Mouse (Mus musculus) heart, postnatal 25 days (tissue): ENCODE results near the gene Scn3b. TPM values are rescaled to one million over a fixed set of nuclear protein-coding genes. Genes with fewer than 3 reads are reported as not detected.

Source experiments
- DNase-seq: peaks from one replicate; pipeline ENCODE4 v3.0.0; 2022; ENCODE audit warnings: low spot score
- intact Hi-C: fragments of 180-260 bp; cut with DNase I; formaldehyde crosslinking; loops from one replicate; pipeline ENCODE4 v1.15.1; 2025
- total RNA-seq, 2 experiments: library from RNA; stranded (reverse); gene quantifications; 2 replicates each; pipeline ENCODE4 v1.2.3; 2021

Gene Scn3b
- total RNA-seq, 2 experiments from 2014 or later: 0.67 to 0.83 TPM

DNA sequence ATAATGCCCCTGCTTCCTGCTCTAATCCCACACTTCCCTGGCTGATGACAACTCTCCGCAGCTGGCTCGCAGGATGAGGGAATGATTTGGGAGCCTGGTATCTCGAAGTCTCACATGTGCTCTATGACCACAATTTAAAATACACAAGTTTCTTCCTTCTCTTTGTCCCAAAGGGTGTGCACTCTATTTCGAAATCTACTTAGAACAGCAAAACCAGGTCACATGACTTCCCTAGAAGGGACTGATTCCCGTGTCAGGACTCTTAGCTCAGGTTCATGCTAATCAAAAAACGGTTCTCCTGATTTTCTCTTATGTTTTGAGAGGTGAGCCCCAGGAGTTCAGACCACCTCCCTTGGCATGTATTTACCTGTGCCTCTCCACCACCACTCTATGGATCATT, 5.1 kb upstream of the Scn3b start:
- DNase-seq: no peak
- intact Hi-C loops: loop anchor here (5.0 kb wide), 1 partner anchor 58 kb away; no protein-coding TSS in a partner anchor

DNA sequence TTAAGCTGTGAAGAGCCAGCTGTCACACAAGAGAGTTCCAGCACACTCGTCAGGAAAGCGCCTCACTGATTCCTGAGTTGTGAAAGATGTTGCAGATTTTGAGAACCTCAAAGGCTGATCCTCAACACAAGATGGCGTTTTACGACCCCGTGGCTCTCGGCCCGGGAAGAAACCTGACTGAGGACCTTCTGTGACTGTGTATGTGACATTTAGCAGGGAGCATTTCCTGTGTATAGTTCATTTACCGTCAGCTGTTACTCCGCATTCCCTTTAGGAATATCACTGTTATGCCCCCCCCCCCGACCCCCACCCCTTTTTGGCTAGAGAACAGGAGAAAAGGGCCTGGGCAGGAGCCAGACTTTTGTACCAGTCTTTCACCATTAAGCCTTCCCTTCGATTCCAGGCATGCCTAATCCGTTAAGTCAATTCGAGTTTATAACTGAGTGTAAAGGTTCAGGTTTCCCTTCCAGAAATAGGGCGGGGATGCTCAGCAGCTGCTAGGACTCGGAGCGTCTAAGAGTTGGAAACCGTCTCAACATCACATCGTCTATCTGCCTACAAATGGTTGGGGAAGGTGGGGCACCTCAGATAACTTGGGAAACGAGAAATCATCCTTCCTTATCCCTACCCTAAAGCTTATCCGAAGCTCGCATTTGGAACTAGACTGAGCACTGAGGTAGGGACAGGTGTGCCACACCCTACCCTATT, 823 bp upstream of the Scn3b start:
- no peak for DNase-seq
- intact Hi-C loops: no loop called here

DNA sequence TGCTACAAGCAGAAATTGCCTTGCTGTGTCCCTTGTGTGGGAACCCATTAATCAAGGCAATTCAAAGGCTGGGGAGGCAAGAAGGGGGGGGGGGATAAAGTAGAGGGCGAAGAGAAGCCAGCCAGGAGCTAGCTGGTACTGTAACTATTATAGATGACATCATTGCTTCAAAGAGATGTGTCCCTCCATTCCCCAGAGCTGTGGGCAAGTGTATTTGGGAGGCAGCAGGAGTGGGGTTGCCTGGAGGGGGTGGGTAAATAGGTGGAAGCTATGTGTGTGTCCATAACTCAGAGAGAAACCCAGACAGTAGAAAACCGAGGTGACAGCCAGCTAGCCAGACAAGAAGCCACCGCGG, 292 bp upstream of the Scn3b start:
- intact Hi-C loops: no loop called here

DNA sequence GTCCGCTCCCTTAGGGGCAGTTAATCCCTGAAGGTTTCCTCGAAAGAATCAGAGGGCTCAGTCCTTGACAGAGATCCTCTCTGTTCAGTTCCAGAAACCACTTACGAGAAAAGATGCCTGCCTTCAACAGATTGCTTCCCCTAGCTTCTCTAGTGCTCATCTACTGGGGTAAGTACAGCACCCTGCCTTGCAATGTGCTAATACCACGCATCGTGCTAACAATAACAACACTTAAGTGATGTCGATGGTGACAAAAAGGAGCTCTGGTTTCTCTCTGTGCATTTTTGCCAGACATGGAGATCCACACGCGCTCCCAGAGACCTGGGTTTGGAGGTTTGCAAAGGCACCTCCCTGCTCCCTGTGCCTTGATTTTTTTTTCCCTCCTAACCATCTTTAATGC, 863 bp downstream of the Scn3b start:
- DNase-seq: no peak
- intact Hi-C loops: no loop called here

More for the DNA sequence above, 292 bp upstream of the Scn3b start:
- DNase-seq: no peak

DNA sequence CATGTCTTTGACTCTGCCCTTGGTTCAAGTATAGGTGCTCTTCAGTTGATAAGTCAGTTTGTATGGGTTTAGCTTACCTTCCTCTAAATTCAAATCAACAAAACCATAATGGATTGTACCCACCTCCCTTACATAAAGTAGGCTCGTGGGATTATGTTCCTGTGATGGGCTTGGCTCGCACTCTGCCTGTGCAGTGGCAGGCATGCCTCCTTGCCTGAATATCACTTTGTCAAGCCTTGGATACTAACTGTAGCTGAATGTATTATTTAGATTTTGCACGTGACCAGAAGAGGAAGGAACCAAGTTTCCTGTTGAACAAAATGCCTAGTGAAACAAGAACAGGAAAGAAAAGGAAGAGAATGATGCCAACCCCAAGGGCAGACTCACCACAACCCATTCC, 2.1 kb downstream of the Scn3b start:
- no peak for DNase-seq
- intact Hi-C loops: no loop called here

DNA sequence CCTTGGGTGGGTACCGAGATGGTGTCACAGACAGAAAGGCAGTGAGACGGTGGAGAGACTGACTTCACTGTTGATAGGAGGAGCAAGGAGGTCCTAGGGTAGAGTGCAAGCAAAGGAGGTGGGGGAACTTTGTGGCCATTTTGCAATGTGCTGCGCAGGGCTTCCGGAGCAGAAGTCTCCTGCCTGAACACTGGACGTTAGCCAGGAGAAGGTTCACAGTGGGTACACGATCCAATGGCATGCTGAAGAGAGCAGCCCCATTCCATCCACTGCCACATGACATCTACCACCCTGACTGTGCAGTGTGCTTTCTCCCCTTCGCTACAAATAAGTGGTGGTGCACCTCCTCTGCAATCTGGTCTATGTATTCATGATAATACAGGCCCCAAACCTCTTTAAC, 3.8 kb downstream of the Scn3b start:
- intact Hi-C loops: no loop called here
- no peak for DNase-seq

DNA sequence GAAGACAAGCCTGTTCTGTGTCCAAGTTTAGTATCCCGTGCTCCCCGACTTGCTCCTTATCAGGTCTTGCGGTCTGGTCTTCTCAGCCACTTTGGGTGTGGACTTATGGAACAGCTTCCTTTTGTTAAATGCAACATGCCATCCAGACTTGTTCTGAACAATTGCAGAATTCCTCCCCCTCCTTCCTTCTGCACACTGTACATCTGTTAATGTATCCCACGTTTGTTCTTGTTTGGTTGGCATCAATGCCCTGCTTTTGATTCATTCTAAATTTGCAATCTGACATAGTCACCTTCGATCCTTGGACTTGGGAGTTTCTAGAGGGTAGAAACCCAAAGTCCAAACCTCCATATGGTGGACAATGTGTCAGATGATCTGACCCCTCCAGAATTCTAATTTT, 6.9 kb downstream of the Scn3b start:
- intact Hi-C loops: loop anchor here (5.0 kb wide), 1 partner anchor 36 kb away; no protein-coding TSS in a partner anchor
- DNase-seq: no peak

DNA sequence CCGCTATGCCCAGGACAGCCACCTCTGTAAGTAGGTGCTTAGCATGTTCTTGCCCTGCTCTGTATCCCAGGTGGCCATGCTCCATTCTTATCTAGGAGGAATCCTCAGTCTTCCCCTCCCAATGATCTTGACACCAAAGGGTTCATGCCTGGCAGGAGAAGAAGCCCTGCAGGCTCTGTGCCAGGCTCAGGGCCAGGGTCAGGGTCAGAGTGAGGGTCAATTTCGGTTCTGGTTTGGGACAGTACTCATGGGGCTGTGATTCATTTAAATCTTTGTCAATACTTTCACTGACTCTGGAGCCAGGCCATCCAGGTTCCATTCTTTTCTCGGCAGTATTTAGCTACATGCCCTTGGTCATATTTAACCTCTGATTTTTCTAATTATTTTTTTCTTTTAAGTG, 8.7 kb downstream of the Scn3b start:
- intact Hi-C loops: loop anchor here (5.0 kb wide), 1 partner anchor 35 kb away; no protein-coding TSS in a partner anchor
- no peak for DNase-seq

DNA sequence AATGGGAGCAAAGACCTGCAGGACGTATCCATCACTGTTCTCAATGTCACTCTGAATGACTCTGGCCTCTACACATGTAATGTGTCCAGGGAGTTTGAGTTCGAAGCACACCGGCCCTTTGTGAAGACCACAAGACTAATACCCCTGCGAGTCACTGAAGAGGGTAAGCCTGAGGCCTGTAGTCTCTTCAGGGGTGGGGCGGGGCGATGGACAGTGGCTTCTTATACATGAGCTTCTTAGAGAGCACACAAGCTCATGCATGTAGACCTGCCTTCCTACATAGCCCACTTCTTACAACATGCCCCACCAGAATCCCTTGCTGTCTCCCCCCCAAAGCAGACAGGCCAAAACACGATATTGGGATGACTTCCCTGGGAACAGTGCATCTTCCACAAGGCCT, 10.4 kb downstream of the Scn3b start:
- intact Hi-C loops: loop anchor here (5.0 kb wide), 1 partner anchor 33 kb away; no protein-coding TSS in a partner anchor
- DNase-seq: no peak

DNA sequence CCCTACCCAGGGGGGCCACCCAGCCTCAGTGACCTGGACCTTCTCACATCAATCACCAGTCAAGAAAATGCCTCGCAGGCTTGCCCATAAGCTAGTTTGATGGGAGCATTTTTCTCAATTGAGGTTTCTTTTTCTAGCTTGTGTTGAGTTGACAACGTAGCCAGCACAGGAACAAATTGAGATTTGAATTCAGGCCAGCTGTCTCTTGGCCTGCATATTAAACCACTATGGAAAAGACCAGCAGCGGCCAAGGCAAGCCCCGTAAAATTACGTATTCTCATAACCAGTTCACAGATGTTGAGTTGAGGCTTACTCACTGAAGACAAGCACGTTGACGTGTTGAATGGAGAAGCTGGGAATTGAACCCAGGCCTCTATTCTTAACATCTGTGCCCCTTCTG, 14.0 kb downstream of the Scn3b start:
- DNase-seq: no peak
- intact Hi-C loops: no loop called here

DNA sequence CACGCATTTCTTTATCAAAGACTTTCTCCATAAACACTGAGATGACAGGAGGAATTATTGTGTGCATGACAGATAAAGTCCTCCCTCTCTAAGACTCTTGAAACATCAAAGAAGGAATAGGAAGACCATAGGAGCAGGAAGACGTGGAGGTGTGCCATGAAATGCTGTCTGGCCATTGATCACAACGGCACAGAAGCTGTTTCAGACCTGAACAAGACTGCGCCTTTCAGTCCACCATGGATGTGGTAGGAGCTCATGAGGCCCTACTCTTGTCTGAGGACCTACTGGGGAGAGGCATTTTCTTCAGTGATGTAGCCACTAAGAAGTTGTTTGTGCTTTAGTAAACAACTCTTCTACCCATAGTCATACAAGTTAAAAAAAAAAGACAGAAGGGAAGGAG, 23.5 kb downstream of the Scn3b start:
- DNase-seq: no peak
- intact Hi-C loops: no loop called here

DNA sequence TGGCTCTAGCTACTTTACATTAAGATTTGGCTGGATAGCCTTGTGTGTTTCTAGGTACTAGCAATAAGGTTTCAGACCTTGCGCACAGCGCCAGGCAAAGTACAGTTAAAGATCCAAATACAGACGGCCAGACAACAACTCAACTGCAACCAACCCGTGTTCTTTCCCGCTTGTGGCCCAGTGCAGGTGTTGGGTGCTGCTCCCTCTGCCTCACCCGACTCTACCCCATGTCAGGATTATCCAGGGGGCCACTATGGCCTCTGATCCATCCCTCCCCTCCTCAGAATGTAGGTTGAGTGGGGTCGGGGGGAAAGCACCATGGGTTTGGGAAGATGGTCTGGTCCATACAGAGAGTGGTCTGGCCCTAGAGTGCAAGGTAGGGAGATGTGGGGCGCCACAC, 24.3 kb downstream of the Scn3b start:
- intact Hi-C loops: no loop called here

DNA sequence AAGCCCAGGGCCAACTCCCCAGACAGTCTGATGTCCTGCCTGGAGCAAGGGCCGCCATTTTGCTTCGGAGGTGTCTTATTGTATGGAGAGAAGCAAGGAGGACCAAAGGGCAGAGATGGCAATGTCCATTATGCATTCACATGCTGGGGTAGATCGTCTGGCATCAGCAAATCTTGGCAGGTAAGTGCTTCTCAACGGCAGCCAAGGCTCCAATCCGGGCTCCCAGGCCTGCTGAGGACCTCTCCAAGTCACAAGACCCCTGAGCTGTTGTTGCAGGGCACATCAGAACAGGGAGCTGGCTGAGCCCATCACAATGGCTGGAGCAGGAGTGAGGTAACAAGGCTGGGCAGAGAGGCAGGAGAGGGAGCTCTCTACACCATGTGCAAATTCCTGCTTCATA, 24.7 kb downstream of the Scn3b start:
- DNase-seq: no peak
- intact Hi-C loops: no loop called here

More for the DNA sequence above, 24.3 kb downstream of the Scn3b start:
- DNase-seq: no peak

DNA sequence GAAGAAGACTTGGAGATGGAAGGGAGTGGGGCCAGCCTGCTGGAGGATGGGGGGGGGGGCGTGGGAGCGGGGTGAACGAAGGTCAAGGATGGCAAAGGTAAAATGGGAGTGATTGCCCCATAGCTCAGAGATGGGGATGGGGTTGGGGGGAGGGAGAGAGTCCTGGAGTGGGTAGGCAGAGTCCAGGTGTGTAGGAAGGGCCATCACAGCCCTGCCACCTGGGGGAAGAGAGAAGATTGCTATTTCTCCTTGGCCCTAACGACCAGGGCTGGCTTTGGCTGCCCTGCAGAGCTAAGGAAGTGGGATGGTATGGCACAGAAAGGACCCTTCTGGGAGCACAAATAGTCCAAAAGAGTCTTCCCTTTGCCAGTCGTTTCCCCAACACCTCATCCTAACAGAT, 25.2 kb downstream of the Scn3b start:
- no peak for DNase-seq
- intact Hi-C loops: no loop called here

DNA sequence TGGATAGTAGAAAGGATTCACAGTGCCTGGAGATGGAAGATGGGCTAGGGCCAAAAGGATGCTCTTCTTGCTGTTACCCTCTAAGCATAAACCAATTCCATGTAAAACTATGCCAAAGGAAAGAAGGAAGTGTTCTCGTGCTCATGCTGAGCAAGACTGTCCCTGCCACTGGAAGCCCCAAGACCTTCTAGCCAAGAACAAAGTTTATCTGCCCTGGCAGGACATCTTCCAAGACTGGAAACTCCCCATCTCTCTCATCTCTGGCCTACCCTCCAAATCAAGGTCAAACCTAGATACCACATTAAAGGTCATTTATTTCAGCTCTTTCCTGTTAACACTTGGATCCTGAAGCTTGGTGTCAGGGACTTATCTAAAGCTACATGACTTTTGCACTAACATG, 25.8 kb downstream of the Scn3b start:
- intact Hi-C loops: no loop called here
- no peak for DNase-seq

DNA sequence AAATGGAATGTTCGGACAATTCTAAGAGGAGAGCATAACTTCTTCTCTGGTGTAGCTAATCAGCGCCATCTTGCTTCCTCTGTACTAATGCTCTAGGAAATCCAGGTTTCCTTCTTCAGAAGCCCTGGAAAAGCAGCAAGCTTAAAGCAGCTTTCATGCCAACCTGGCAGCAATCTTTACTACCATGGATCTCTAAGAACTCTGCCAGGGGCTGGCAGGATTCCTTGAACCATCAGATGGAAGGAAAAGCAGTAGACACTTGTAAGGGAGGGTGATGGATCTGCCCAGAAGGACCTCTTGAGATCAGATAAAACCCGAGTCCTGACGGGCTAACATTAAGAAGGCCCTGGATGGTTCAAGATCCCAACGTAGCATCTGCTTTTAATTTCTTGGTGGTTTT, 27.2 kb downstream of the Scn3b start:
- intact Hi-C loops: no loop called here
- no peak for DNase-seq

DNA sequence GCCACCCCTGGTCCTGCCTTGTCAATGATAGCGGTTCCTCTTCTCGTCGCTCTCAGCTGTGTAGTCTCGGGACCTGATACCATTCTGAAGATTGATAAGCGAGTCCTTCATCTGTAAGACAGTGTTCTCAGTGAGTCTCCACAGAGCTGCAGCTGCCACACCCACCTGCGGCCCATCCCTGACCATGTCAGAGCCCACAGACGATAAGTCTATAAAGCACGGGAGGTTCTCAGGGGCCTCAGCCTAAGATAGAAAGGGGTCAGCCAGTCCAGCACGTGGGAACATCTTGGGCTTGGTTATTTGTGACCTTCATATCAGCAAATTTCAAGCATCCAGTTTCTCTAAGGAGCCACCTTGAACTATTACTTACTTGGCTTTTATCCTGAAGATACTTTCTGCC, 29.0 kb downstream of the Scn3b start:
- intact Hi-C loops: no loop called here
- no peak for DNase-seq

DNA sequence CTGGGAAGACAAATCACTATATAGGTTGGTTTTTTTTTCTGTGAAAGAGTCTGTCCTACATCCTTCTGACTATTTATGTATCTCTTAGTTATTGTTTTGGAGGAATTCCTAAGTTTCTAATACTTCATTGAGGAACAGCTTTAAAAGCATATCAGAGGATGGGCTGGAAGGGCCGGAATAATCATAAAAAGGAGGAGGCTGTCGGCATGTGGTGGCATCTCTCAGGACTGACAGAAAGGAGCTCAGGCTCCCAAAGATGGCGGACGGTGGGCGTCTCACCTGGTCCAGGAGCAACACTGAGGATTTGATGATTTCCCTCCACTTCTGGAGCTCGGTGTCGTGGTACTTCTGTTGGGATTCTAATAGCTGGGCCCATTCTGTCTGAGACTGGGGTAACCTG, 30.3 kb downstream of the Scn3b start:
- intact Hi-C loops: no loop called here
- no peak for DNase-seq

DNA sequence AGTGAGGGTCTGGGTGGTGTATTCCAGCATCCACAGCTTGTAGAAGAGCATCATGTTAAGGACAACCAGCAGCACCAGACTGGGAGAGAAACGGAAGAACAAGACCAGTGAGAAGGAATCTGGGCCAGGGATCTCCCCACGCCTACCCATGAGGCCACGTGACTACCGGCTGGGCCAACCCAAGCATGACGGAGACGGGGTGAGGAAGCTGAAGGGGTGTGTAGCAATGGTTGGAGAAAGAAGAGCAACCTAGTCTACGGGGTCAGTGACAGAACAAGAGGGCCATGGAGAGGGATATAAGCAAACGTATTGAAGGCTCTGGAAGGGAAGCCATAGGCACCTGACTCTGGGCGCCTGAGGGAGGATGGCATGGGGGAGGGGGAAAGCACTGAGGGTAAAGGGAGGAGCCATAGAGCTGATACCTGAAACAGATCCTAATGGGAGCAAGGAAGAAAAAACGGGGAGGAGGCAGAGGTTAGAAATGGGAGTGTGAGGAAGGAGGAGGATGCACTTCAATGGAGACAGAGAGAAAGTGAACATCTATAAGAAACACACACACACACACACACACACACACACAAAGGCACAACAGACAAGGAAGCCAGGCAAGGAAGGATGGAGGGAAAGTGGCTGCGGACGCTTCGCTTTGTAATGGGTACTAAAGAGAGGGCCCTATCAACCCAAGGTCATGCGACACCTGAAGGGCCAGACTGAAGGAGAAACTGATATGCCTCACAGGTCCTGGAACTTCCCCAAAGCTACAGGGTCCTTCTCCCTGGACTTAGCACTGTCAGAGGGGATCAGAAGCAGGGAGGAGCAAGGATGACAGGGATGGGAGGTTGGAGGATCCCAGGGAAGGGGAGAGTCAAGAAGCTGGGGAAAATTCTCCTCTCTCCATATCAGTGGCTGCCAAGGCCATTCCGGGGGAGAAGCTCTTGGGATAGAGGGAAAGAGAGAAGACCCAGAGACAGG, 31.3 kb downstream of the Scn3b start:
- DNase-seq: no peak
- intact Hi-C loops: no loop called here

DNA sequence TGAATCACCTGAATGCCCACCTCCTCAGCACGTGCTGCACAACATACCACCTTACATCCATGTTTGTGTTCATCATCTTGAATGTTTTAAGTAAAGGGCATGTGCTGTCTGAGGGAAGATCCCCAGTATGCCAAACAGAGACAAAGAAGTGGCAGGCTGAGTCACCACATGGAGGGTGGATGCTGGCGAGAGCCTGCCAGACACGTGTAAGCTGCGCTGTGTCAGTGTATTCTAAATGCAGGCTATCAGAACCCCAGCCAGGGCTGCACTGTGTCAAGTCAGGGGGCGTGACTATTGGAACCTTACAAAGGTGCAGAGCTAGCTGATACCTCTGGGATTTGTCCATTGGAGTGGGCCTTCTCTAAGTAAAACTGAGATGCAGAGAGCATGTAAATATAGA, 32.5 kb downstream of the Scn3b start:
- no peak for DNase-seq
- intact Hi-C loops: no loop called here

DNA sequence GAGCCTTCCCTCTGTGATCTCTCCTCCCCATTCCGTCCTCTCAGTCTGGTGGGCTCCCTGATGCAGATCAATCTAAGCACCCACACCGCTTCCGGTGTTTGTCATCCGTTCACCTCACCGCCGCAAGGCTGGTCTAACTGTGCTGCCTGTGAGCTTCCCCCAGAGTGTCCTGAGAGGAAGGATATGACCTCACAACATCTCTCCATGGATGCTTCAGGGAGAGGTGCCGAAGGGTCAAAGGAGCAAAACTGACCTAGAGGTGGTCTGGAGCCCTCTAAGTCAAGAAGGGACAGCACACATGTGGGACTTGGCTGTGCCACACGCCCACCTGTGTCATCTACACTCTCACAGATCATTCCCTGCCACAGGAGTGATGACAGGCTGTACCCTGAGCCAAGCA, 33.4 kb downstream of the Scn3b start:
- intact Hi-C loops: no loop called here
- no peak for DNase-seq
